Mouse (Mus musculus) retina, postnatal 1 day (tissue): ENCODE results near the gene Tmem255b.

Experiments
- DNase-seq: peaks from one replicate; pipeline ENCODE4 v3.0.0-alpha.2; 2012

Tmem255b gene

GRCm38 (mm10) chr8:13493011-13493410, 58.0 kb downstream of the Tmem255b start:
- DNase-seq, result no peak

GRCm38 (mm10) chr8:13493858-13494631, 59.1 kb downstream of the Tmem255b start, which contains the start of gene Gas6:
Gene Gas6, minus strand, starts transcription at chr8:13494490.
- DNase-seq, result peak; percentile 77

GRCm38 (mm10) chr8:13501221-13501620, 66.2 kb downstream of the Tmem255b start:
- no peak for DNase-seq

- no peak for DNase-seq
Measured at GRCm38 (mm10) chr8:13503936-13504606, 69.1 kb downstream of the Tmem255b start.

GRCm38 (mm10) chr8:13504894-13505674, 70.1 kb downstream of the Tmem255b start:
- DNase-seq, result no peak

- peak; percentile 73 for DNase-seq
Measured at GRCm38 (mm10) chr8:13506849-13507248, 71.9 kb downstream of the Tmem255b start.

GRCm38 (mm10) chr8:13507284-13507937, 72.4 kb downstream of the Tmem255b start:
- DNase-seq, result no peak

DNA sequence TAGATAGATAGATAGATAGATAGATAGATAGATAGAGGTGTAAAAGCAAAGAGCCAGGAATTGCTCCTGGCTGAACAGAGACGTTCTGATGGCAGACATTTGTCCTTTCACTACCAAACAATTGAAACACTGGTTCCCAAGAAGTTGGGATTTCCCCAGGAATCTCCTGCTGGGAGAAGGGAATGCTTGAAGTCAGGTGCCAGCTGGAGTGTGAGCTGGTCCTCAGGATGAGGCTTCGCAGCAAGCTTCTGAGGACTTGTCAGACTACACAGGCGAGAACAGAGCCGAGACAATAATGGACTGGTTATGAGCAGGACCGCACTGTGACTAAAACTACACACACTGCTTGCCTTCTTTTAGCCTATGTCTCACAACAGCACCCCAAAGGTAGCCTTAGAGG, 77.0 kb downstream of the Tmem255b start:
- DNase-seq, result no peak

GRCm38 (mm10) chr8:13512677-13513076, 77.7 kb downstream of the Tmem255b start:
- DNase-seq, result no peak

- DNase-seq, result peak; percentile 40
Measured at GRCm38 (mm10) chr8:13513556-13514370, 78.8 kb downstream of the Tmem255b start.

GRCm38 (mm10) chr8:13516011-13516442, 81.0 kb downstream of the Tmem255b start:
- DNase-seq, result no peak

- no peak for DNase-seq
Measured at GRCm38 (mm10) chr8:13516728-13517127, 81.7 kb downstream of the Tmem255b start.

DNA sequence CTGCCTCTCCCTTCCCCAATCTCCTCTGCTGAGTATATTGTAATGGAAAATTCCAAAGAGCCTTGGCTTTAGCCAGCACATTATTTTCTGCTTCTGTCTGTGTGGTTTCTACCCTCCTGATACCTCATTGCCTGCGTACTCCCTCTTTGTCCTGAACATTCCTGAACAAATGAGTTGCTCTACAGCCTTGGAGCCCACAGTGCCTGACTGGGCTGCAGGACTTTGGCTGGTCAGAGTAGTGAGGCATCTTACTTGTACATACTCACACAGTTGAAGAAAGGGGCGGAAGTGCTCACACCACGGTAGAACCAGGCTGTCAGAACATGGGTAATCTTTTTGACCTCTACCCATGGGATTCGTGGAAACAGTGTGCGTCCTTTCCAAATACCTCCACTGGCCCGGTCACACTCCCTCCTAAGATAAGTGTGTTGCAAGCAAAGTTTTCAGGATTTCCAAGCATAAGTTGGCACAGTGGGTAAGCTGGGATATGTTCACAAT, 82.3 kb downstream of the Tmem255b start:
- DNase-seq, result no peak
